Mouse (Mus musculus) limb, embryonic 11.5 days (tissue): ENCODE results near the gene 1110008L16Rik. TPM values are rescaled to one million over a fixed set of nuclear protein-coding genes. Genes with fewer than 3 reads are reported as not detected.

Experiments
- ATAC-seq: fragments of 200-750 bp; cut with Nextera tagmentation; 2 replicates; pipeline ENCODE4 v1.8.0; 2017; ENCODE audit warnings: low read depth; ENCODE audit not compliant: insufficient number of reproducible peaks, low FRiP score, low TSS enrichment
- DNase-seq: peaks from one replicate; pipeline ENCODE4 v3.0.0-alpha.2; 2015; ENCODE audit warnings: low spot score
- H3K27ac ChIP-seq: fragments of 300-500 bp; sonication (generic); replicated peaks from 2 replicates; pipeline ENCODE4 v1.5.1; 2014; ENCODE audit warnings: low read depth, mild to moderate bottlenecking, low read length
- H3K27me3 ChIP-seq: fragments of 300-500 bp; sonication (generic); 2 replicates; pipeline ENCODE4 v1.6.1; 2014; ENCODE audit warnings: mild to moderate bottlenecking, low read length, mixed read lengths; ENCODE audit not compliant: control insufficient read depth, insufficient read depth
- H3K36me3 ChIP-seq: fragments of 300-500 bp; sonication (generic); 2 replicates; pipeline ENCODE4 v1.6.1; 2014; ENCODE audit warnings: mild to moderate bottlenecking, low read length, moderate library complexity, mixed read lengths; ENCODE audit not compliant: control insufficient read depth, insufficient read depth
- H3K4me1 ChIP-seq: fragments of 300-500 bp; sonication (generic); 2 replicates; pipeline ENCODE4 v1.6.1; 2014; ENCODE audit warnings: low read length, mixed read lengths; ENCODE audit not compliant: control insufficient read depth, insufficient read depth
- H3K4me2 ChIP-seq: fragments of 300-500 bp; sonication (generic); 2 replicates; pipeline ENCODE4 v1.6.1; 2014; ENCODE audit warnings: low read depth, mild to moderate bottlenecking, moderate library complexity; ENCODE audit not compliant: severe bottlenecking
- H3K4me3 ChIP-seq: fragments of 300-500 bp; sonication (generic); 2 replicates; pipeline ENCODE4 v1.5.1; 2014; ENCODE audit warnings: low read depth, low read length
- H3K9ac ChIP-seq: fragments of 300-500 bp; sonication (generic); 2 replicates; pipeline ENCODE4 v1.6.1; 2014; ENCODE audit warnings: mild to moderate bottlenecking, low read length
- H3K9me3 ChIP-seq: fragments of 300-500 bp; sonication (generic); 2 replicates; pipeline ENCODE4 v1.6.1; 2016; ENCODE audit warnings: low read length; ENCODE audit not compliant: control insufficient read depth
- WGBS: fragments of 180-500 bp; shearing (Covaris S2); extraction: QIAGEN DNeasy Blood & Tissue Kit; methylation state at CpG from one replicate; pipeline ENCODE4 v1.1.7; 2014; 5-methylcytosine and 5-hydroxymethylcytosine counted together
- polyA plus RNA-seq: library from polyadenylated mRNA; unstranded; fragments of >200 nt; fragmentation: Nextera tagmentation; extraction: Ambion mirVana; gene quantifications from 2 replicates; pipeline ENCODE4 v1.2.1, GENCODE M21; 2014

1110008L16Rik gene
- polyA plus RNA-seq, 1 experiment from 2014 or later = 17.1 TPM

DNA sequence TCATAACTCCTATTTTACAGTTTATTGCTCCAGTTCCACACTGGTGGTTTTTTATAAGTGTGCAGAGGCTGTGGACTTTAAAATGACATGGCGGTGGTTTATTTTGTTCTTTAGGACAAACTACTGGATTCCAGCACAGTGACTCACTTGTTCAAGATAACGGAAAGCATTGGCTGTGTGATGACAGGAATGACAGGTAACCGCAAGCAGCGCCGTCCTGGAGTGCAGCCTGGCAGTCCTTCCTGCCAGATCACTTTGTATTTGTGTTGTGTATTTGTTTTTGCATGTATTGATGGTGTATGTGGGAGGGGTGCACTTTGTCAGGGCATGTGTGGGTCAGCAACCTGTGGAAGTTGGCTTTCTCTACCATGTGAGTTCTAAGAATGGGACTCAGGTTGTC, 108.5 kb downstream of the 1110008L16Rik start:
- H3K9ac ChIP-seq = no peak overlapping the region
- no peaks in the 10 kb centered on the region for H3K4me1 ChIP-seq
- no peak overlapping the region for H3K27ac ChIP-seq
- no peaks in the 10 kb centered on the region for H3K27me3 ChIP-seq
- H3K9me3 ChIP-seq = no peaks in the 10 kb centered on the region
- no peak overlapping the region for H3K4me3 ChIP-seq
- H3K36me3 ChIP-seq = peaks cover 5% of the 10 kb centered on the region; the same call in 1 of the 2 replicates
- H3K4me2 ChIP-seq = no peak overlapping the region
- DNase-seq = no peak
- ATAC-seq = no peak
- WGBS = 90% methylated on average over 5 of the region's 5 CpGs

DNA sequence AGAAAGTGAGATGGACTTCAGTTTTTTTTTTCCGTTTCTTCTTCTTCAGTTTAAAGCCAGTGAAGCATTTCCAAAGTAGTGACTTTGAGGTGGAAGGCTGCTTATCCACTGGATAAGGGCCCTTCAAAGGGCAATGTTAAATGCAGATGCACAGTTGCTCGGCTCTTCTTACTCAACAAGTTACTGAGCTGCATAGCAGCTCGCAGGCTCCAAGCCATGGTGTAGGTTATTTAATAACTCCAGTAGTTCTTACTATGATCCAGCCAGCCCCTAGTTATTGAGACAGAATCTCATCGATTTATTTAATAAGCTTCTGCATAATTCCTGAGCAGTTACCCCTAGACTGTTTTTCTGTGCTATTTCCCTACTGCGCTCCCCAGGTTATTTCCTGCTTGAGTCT, 115.9 kb downstream of the 1110008L16Rik start:
- Histone ChIP-seq H3K27ac (no peak overlapping the region), H3K27me3 (no peaks in the 10 kb centered on the region), H3K4me1 (no peaks in the 10 kb centered on the region), H3K4me2 (no peak overlapping the region), H3K4me3 (no peak overlapping the region), H3K36me3 (peaks cover 26% of the 10 kb centered on the region), H3K9ac (no peak overlapping the region), H3K9me3 (no peaks in the 10 kb centered on the region)
- 93% methylated on average over 5 of the region's 5 CpGs for WGBS
- DNase-seq (no peak), ATAC-seq (no peak)

DNA sequence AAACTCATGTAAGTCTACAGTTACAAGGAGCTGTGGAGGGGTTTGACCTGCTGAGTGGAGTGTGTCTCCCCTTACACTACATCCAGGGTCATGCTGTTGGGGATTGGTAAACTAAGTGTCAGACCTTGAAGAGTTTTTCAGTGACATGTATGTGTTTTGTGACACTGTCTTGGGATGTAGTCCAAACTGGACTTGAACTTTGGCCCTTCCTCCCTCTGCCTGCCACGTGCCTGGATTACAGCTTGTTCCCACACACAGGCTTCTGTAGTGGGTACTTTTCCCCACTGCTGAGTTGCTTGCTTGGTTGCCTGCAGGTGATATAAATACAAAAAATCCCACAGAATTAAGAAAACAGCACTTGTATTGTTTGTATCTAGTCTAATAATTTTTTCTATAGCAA, 116.4 kb downstream of the 1110008L16Rik start:
- DNase-seq (no peak), ATAC-seq (no peak)
- H3K4me3 ChIP-seq = no peak overlapping the region
- no peak overlapping the region for H3K4me2 ChIP-seq
- H3K4me1 ChIP-seq = no peaks in the 10 kb centered on the region
- no peaks in the 10 kb centered on the region for H3K27me3 ChIP-seq
- H3K9me3 ChIP-seq = no peaks in the 10 kb centered on the region
- H3K36me3 ChIP-seq = peaks cover 28% of the 10 kb centered on the region
- no peak overlapping the region for H3K27ac ChIP-seq
- WGBS = 95% methylated on average over 1 of the region's 1 CpGs
- H3K9ac ChIP-seq = no peak overlapping the region

DNA sequence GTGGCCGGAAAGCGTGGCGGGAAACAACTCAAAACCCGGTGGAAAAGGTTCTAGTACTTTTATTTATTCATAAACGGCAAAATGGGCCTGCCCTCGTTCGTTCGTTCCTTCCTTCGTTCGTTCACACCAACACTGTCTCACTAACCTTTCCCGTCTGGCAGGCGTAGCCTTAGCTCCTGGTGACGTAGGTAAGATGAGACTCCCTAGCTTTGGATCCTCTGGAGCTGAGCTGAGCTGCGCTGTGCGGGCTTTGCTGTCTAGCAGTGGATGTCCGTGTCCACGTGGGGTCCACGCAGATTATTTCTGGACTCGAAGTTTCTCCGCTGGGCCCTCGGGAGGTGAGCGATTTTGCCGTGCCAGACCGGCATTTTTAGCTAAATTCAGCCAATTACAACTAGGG, 120.8 kb downstream of the 1110008L16Rik start:
- ATAC-seq = no peak

DNA sequence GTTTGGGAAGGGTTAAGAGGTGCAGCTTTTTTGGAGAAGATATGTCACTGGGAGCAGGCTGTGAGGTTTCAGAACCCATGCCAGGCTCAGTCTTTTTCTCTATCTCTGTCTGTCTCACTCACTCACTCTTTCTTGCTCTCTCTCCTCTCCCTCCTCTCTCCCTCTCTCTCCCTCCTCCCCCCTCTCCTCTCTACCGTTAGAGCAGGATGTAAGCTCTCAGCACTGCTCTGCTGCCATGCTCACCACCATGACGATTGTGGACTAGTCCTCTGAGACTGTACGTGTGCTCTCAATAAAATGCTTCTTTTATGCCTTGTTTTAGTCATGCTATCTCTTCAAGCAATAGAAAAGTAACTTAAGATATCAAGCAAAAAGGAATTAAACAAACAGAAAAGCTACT, 122.7 kb downstream of the 1110008L16Rik start:
- H3K4me2 ChIP-seq = no peak overlapping the region
- H3K27ac ChIP-seq = no peak overlapping the region
- H3K9me3 ChIP-seq = no peaks in the 10 kb centered on the region
- 50% methylated on average over 3 of the region's 3 CpGs for WGBS
- H3K36me3 ChIP-seq = peaks cover 7% of the 10 kb centered on the region
- H3K4me3 ChIP-seq = no peak overlapping the region
- H3K4me1 ChIP-seq = no peaks in the 10 kb centered on the region
- no peak overlapping the region for H3K9ac ChIP-seq
- no peaks in the 10 kb centered on the region for H3K27me3 ChIP-seq
- ATAC-seq (no peak), DNase-seq (no peak)

More for the DNA sequence above, 120.8 kb downstream of the 1110008L16Rik start:
- Histone ChIP-seq H3K27ac (no peak overlapping the region), H3K9ac (no peak overlapping the region), H3K9me3 (no peaks in the 10 kb centered on the region), H3K4me3 (no peak overlapping the region), H3K27me3 (no peaks in the 10 kb centered on the region), H3K4me1 (no peaks in the 10 kb centered on the region), H3K36me3 (peaks cover 15% of the 10 kb centered on the region), H3K4me2 (no peak overlapping the region)
- no peak for DNase-seq
- 92% methylated on average over 24 of the region's 24 CpGs for WGBS

DNA sequence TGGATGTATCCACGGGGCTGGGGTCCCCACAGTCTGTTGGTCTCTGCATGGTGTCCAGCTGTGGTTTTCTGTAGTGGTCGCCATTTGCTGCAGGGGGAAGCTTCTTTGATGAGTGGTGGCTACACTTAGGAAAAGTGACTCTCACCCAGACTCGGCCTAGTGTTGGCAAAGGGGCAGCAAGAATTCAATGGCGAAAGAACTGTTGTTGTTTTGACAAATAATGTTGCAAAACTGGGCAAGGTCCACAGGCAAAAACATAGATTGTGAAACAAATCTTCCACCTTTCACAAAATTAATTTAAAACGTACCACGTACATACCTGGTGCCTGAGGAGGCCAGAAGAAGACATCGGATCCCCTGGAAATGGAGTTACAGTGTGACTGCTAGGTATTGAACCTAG, 126.9 kb downstream of the 1110008L16Rik start:
- H3K27me3 ChIP-seq = no peaks in the 10 kb centered on the region
- no peak for DNase-seq
- H3K27ac ChIP-seq = no peak overlapping the region
- H3K9me3 ChIP-seq = no peaks in the 10 kb centered on the region
- H3K9ac ChIP-seq = no peak overlapping the region
- H3K4me1 ChIP-seq = no peaks in the 10 kb centered on the region
- 90% methylated on average over 7 of the region's 7 CpGs for WGBS
- H3K36me3 ChIP-seq = no peaks in the 10 kb centered on the region
- no peak overlapping the region for H3K4me2 ChIP-seq
- ATAC-seq = no peak
- H3K4me3 ChIP-seq = no peak overlapping the region

DNA sequence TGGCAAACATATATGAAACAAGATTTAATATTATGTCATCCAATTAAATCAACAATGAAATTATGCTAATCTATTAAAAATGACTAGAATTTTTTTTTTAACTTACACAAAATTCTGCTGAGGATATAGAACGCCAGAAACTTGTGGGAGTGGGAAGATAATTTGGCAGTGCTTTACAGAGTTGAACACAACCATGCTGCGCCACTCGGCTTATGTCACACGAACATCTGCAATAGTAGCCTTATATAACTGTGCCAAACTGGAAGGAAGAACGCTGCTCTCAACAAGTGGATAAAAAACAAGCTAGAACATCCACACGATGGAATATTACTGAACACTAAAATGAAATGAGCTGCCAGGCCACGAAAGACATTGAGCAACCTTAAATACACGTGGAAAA, 129.8 kb downstream of the 1110008L16Rik start:
- no peak for ATAC-seq
- 91% methylated on average over 8 of the region's 8 CpGs for WGBS

DNA sequence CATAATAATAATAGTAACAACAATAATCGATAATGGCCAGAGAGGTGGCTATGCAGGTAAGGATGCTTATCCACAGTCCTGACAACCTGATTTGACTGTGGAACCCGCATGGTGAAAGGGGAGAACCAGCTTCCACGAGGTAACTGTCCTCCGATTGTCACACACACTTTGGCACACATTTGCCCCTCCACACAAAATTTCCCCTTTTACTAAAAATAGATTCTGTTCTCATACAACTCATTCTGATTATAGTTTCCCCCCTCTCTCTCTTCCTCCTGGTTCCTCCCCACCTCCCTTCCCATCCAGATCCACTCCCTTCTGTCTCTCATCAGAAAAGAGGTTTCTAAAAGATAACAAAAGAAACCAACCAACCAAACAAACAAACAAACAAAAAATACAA, 130.6 kb downstream of the 1110008L16Rik start:
- Histone ChIP-seq H3K9me3 (no peaks in the 10 kb centered on the region), H3K4me3 (no peak overlapping the region), H3K36me3 (no peaks in the 10 kb centered on the region), H3K27me3 (no peaks in the 10 kb centered on the region), H3K4me2 (no peak overlapping the region), H3K9ac (no peak overlapping the region), H3K4me1 (no peaks in the 10 kb centered on the region), H3K27ac (no peak overlapping the region)
- WGBS = 92% methylated on average over 4 of the region's 4 CpGs
- ATAC-seq (no peak), DNase-seq (no peak)

More for the DNA sequence above, 129.8 kb downstream of the 1110008L16Rik start:
- no peaks in the 10 kb centered on the region for H3K4me1 ChIP-seq
- H3K9ac ChIP-seq = no peak overlapping the region
- H3K36me3 ChIP-seq = no peaks in the 10 kb centered on the region
- H3K4me2 ChIP-seq = no peak overlapping the region
- H3K27me3 ChIP-seq = no peaks in the 10 kb centered on the region
- H3K9me3 ChIP-seq = no peaks in the 10 kb centered on the region
- DNase-seq = no peak
- H3K27ac ChIP-seq = no peak overlapping the region
- H3K4me3 ChIP-seq = no peak overlapping the region
